31 mouse cellular contexts compared by ENCODE assay signal in genomic region chr10:17697376-17698265, GRCm38 (mm10). TPM values are rescaled to one million over a fixed set of nuclear protein-coding genes. Genes with fewer than 3 reads are reported as not detected.
DNase-seq lines count a peak whose midpoint lies in the region; ATAC-seq and TF ChIP-seq lines count a peak whose summit lies in the region.
"Had no signal": no experiment of that assay in that cellular context is flagged by ENCODE, and none has a peak within 500 bp of the region (broad histone marks: within the 10 kb centered on the region; RNA-seq: fewer than 3 reads in every experiment).

No protein-coding gene starts in this region.

- peak; percentile 59 for ATAC-seq in lung, postnatal 0 days
- ATAC-seq in megakaryocyte progenitor cell, adult 5-6 weeks (replicated peaks; ENCODE audit: poor library complexity), result peak; percentile 68
- no peak for ATAC-seq in forebrain, embryonic 14.5 days
- ATAC-seq: forebrain, postnatal 0 days; hindbrain, postnatal 0 days; intestine, embryonic 15.5 days; midbrain, embryonic 15.5 days had no signal

- H3K36me3 ChIP-seq in lung, postnatal 0 days (ENCODE audit: insufficient read depth, low read length), result no peaks in the 10 kb centered on the region
- H3K36me3 ChIP-seq in forebrain, embryonic 14.5 days (ENCODE audit: control insufficient read depth, insufficient read depth, low read length), result no peaks in the 10 kb centered on the region
- H3K36me3 ChIP-seq: heart, embryonic 15.5 days; intestine, embryonic 15.5 days; limb, embryonic 15.5 days; liver, embryonic 13.5 days; midbrain, embryonic 15.5 days; neural tube, embryonic 15.5 days had no signal

- DNase-seq in lung, postnatal 0 days (ENCODE audit: low spot score), result peak; percentile 56
- no peak for DNase-seq in lung, postnatal 14 days
- DNase-seq in ES-CJ7 (ENCODE audit: low read depth, low spot score), result peak; percentile 72
- peak; percentile 45 for DNase-seq in adipocyte (ENCODE audit: low spot score)
- no peak for DNase-seq in gastrocnemius, adult 8-10 months (ENCODE audit: low spot score in 2 of 2)
- no peak for DNase-seq in forebrain, embryonic 14.5 days (ENCODE audit: low spot score)
- DNase-seq in gastrocnemius, postnatal 14 days, result no peak
- DNase-seq: adrenal gland, postnatal 14 days; cerebellum, adult 18-20 months; cerebellum, postnatal 10 days; forebrain, postnatal 0 days; gastrocnemius, postnatal 36 days; kidney, adult 2 months; kidney, postnatal 4 days; layer of hippocampus, postnatal 36 days; left cerebral cortex, postnatal 4 days; liver, embryonic 13.5 days; lung, adult 18-20 months; lung, postnatal 10 days; right cerebral cortex, postnatal 4 days; thymus, adult 2 months; thymus, postnatal 36 days had no signal

- H3K4me1 ChIP-seq in lung, postnatal 0 days (ENCODE audit: insufficient read depth, low read depth, low read length), result no peaks in the 10 kb centered on the region
- H3K4me1 ChIP-seq in forebrain, embryonic 14.5 days (ENCODE audit: control insufficient read depth, insufficient read depth, low read length), result no peaks in the 10 kb centered on the region
- H3K4me1 ChIP-seq: heart, embryonic 15.5 days; intestine, embryonic 15.5 days; limb, embryonic 15.5 days; liver, embryonic 13.5 days; midbrain, embryonic 15.5 days; neural tube, embryonic 15.5 days had no signal

- no peak overlapping the region for H3K4me3 ChIP-seq in lung, postnatal 0 days (ENCODE audit: low read depth, low read length)
- no peak overlapping the region for H3K4me3 ChIP-seq in forebrain, embryonic 14.5 days (ENCODE audit: low read depth, low read length)
- H3K4me3 ChIP-seq: erythroblast, embryonic 14.5 days; heart, embryonic 15.5 days; intestine, embryonic 15.5 days; limb, embryonic 15.5 days; liver, embryonic 13.5 days; midbrain, embryonic 15.5 days; neural tube, embryonic 15.5 days had no signal

- no peak overlapping the region for H3K27ac ChIP-seq in lung, postnatal 0 days (ENCODE audit: low read length)
- no peak overlapping the region for H3K27ac ChIP-seq in forebrain, embryonic 14.5 days (ENCODE audit: low read depth, low read length)
- H3K27ac ChIP-seq: heart, embryonic 15.5 days; hindbrain, postnatal 0 days; intestine, embryonic 15.5 days; kidney, postnatal 0 days; limb, embryonic 15.5 days; liver, embryonic 13.5 days; midbrain, embryonic 15.5 days; neural tube, embryonic 15.5 days had no signal

- no peaks in the 10 kb centered on the region for H3K27me3 ChIP-seq in lung, postnatal 0 days (replicated peaks; ENCODE audit: insufficient read depth, low read length)
- no peaks in the 10 kb centered on the region for H3K27me3 ChIP-seq in forebrain, embryonic 14.5 days (replicated peaks; ENCODE audit: control insufficient read depth, insufficient read depth, low read length)
- H3K27me3 ChIP-seq: heart, embryonic 15.5 days; intestine, embryonic 15.5 days; limb, embryonic 15.5 days; liver, embryonic 13.5 days; midbrain, embryonic 15.5 days; neural tube, embryonic 15.5 days had no signal

- TF ChIP-seq CTCF in lung, postnatal 0 days (IDR thresholded peaks at IDR 0.05), result no peak

- no peak overlapping the region for H3K9ac ChIP-seq in lung, postnatal 0 days (replicated peaks; ENCODE audit: low read depth)
- H3K9ac ChIP-seq in forebrain, embryonic 14.5 days (ENCODE audit: low read length), result no peak overlapping the region
- H3K9ac ChIP-seq: forebrain, postnatal 0 days; heart, embryonic 15.5 days; intestine, embryonic 15.5 days; limb, embryonic 15.5 days; liver, embryonic 13.5 days; midbrain, embryonic 15.5 days; neural tube, embryonic 15.5 days had no signal

- intact Hi-C loops in gastrocnemius, postnatal 14 days (cut with DNase I; ENCODE audit: low total_unique reads), result no loop called here

- TF ChIP-seq EP300 in lung, postnatal 0 days (IDR thresholded peaks at IDR 0.05), result 0 out of 2 replicates have a peak, but pooled peaks have one; percentile 11

- no peaks in the 10 kb centered on the region for H3K9me3 ChIP-seq in lung, postnatal 0 days (ENCODE audit: low read length)
- H3K9me3 ChIP-seq in forebrain, embryonic 14.5 days (replicated peaks; ENCODE audit: control insufficient read depth, low read length), result no peaks in the 10 kb centered on the region
- H3K9me3 ChIP-seq: heart, embryonic 15.5 days; intestine, embryonic 15.5 days; limb, embryonic 15.5 days; liver, embryonic 13.5 days; midbrain, embryonic 15.5 days; neural tube, embryonic 15.5 days had no signal

- no peak overlapping the region for H3K4me2 ChIP-seq in lung, postnatal 0 days (replicated peaks; ENCODE audit: low read depth, low read length)
- no peak overlapping the region for H3K4me2 ChIP-seq in forebrain, embryonic 14.5 days (ENCODE audit: low read length)
- H3K4me2 ChIP-seq: heart, embryonic 15.5 days; intestine, embryonic 15.5 days; limb, embryonic 15.5 days; liver, embryonic 13.5 days; midbrain, embryonic 15.5 days; neural tube, embryonic 15.5 days had no signal

- WGBS in lung, postnatal 0 days, result 38% methylated on average over 7 of the region's 7 CpGs
- whole genome bisulfite sequencing in forebrain, embryonic 14.5 days, result 72% methylated on average over 7 of the region's 7 CpGs

RNA-seq across cellular contexts. Expression of gene Cited2, which starts 25.4 kb away (rescaled TPM):
- 53.4 and 57.9 TPM in 2 replicates for polyA plus RNA-seq in lung, postnatal 0 days (2015; fragmentation: Nextera tagmentation; extraction: Ambion mirVana)
- total RNA-seq in megakaryocyte progenitor cell, adult 5-6 weeks (2015), result 195 and 231 TPM in 2 replicates
- total RNA-seq in megakaryocyte progenitor cell, adult 5-6 weeks (2017), result 49.9 and 57.5 TPM in 2 replicates
- total RNA-seq in gastrocnemius, adult 8-10 months (2022), result 10 to 100 TPM; 30.2 to 66.6 (median 41.0) TPM
- polyA plus RNA-seq in forebrain, embryonic 14.5 days (2014; fragmentation: Nextera tagmentation; extraction: Ambion mirVana), result 50.8 and 62.7 TPM in 2 replicates
- 10 to 100 TPM; 26.3 to 39.9 TPM for total RNA-seq in gastrocnemius, postnatal 14 days (2021)

Comparison
In these comparisons a context has a peak if more than half of its experiments do, and no peak if none do; other contexts are left out.
1. DNase-seq: peak in lung, postnatal 0 days (single experiment), ES-CJ7 (single experiment) and adipocyte (single experiment); none in lung, postnatal 14 days (single experiment), gastrocnemius, adult 8-10 months (0 of 2), forebrain, embryonic 14.5 days (single experiment) and gastrocnemius, postnatal 14 days (single experiment).